Mouse (Mus musculus): ENCODE data around the gene Cchcr1. TPM values are rescaled to one million over a fixed set of nuclear protein-coding genes. Genes with fewer than 3 reads are reported as not detected.

The Cchcr1 gene
- total RNA-seq, 1 experiment from 2014 or later: 12.0 TPM

DNA sequence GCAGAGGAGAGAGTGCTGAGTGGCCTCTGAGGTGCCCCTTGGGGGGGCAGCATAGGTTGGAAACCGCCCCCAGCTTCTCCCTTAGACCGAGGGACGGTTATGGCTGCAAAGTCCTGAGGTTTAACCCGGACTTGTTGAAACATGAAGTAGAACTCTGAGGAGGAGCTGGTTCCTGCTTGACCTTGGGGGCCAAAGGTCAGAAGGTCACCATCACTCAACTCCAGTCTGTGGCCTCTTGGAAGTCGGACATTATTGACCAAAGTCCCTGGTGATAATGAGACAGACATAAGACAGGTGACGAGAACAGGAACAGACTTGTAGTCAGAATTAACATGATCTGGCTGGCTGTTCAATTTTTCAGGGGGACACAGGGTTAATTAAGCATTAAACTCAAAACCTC lies 2.1 kb upstream of the Cchcr1 start:
- DNase-seq: no peak

- DNase-seq: peak; percentile 52
These were observed 824 bp upstream of the Cchcr1 start for GRCm38 (mm10) chr17:35515911-35516640.

DNA sequence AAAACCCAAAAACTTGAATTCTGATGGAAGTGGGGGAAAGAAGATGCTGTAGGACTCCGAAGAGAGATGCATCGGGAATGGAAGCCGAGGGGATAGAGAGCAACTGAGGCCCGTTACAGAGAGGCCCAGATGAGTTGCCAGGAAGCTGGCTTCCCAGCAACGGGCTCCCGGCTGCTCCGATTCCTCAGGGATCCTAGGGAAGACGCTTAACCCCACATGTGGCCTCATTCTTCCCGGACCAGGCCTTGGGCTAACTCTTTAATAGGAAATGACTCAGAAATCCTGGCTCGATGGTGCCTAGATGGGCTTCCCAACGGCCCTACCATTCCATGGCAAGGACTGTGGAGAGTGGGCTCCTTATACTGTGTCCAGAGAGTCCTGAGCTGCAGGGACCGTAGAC lies 626 bp downstream of the Cchcr1 start:
- DNase-seq: peak; percentile 33

- DNase-seq: no peak
These were observed 7.5 kb downstream of the Cchcr1 start for GRCm38 (mm10) chr17:35524354-35524753.

DNA sequence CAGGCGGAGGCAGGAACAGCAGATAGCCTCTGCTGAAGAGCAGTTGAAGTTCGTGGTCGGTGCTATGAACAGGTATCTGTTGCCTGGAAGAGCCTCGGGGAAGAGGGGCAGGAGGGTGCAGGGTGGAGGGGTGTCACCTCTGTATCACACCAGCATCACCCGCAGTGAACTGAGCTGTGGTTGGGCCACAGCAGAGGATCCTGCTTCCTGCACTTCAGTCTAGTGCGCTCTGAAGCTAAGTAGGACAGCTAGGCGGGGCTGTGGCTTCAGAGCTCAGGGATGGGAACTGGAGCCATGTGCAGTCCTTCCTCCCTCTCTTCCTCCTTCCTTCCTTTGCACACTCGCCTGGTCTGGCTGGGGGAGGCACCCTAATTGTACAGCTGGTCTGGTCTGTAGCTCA lies 9.7 kb downstream of the Cchcr1 start:
- no peak for DNase-seq

GRCm38 (mm10) chr17:35532360-35532759 lies 15.5 kb downstream of the Cchcr1 start:
- no peak for DNase-seq

- DNase-seq: no peak
These were observed 16.0 kb downstream of the Cchcr1 start, which contains the start of gene Psors1c2 for GRCm38 (mm10) chr17:35532901-35533300. Psors1c2 (plus strand) TSS chr17:35533201.

DNA sequence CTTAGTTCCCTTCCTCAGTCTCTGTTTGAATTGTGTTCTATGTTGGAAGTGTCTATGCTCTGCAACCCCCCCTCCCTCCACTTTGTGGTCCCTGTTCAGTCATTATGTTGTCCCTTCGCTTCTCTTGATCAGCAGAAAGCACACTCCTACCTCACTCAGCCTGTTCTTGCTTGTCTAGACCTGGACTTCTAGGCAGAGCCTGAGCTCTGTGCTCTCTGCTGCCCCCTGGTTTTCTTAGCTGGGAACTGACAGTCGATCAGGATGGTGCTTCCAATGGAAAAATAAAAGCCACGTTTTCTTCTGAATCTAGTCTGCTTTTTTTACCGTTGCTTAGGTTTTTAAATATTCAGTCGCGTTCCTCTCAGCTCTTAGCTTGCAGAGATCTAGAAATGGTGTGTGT lies 17.4 kb downstream of the Cchcr1 start:
- peak; percentile 84 for DNase-seq

GRCm38 (mm10) chr17:35537421-35537820 lies 20.5 kb downstream of the Cchcr1 start:
- no peak for DNase-seq

DNA sequence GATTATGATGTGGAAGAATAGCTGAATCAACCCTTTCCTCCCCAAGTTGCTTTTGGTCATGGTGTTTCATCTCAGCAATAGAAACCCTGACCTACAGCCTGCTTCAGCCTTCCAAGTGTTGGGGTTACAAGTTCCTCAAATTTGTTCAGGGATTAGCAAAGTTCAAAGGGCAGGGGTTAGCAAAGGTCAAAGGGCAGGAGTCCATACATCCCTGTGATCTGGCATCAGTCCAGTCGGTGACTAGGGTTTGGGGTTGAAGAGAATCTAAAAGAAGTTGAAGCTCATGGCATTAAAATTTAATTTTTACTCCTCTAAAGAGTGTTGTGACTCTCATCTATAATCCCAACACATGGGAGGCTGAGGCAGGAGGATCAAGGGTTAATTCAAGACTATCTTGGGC lies 21.6 kb downstream of the Cchcr1 start:
- DNase-seq: no peak

DNA sequence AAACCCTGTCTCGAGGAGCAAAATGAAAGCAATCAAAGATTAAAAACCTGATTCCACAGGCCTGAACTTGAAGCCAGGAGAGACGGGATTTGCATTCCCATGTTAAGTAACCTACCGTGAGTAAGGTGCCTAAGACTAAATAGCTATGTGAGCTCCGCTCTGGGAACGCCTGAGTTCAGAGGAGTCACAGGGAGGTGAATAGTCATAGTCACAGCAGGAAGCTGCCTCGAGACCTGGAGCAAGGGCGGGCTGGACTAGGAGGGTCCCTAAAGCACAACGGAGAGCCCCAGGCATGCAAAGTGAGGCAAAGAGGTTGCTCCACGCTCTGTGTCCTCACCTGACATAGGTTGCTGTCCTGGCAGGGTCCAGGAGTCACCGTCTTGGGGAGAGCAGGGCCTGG lies 22.6 kb downstream of the Cchcr1 start:
- no peak for DNase-seq

DNA sequence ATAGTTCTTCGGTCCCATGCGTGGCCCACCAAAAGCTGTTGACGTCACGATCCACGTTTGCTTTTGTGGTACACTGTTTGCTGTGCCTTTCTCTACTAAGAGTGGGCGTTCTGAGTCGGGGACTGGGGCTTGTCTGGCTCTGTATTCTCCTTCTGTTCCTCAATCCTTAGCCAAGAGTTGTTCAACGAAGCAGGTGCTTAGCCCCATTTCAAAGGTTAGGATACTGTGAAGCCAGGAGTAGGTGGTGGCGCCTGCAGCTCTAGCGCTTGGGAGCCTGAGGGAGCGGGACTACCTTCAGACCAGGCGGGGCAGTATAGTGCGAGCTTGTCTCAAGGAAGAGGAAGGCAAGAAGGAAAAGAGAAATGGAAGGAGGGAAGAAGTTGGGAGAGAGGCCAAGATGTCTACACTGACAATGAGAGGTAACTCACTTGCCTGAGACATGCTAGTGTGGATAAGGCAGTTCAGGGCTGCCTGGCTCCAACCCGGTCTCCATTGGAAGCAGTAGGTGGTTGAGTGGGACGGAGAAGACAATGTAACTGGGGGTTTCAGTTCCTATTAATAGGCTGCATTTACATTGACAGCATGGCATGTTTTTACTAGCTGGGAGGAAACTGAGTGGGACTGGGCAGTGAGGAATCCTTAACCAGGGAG lies 26.0 kb downstream of the Cchcr1 start:
- no peak for DNase-seq

GRCm38 (mm10) chr17:35543412-35543861 lies 26.5 kb downstream of the Cchcr1 start:
- no peak for DNase-seq

GRCm38 (mm10) chr17:35544001-35544400 lies 27.1 kb downstream of the Cchcr1 start:
- DNase-seq: no peak

DNA sequence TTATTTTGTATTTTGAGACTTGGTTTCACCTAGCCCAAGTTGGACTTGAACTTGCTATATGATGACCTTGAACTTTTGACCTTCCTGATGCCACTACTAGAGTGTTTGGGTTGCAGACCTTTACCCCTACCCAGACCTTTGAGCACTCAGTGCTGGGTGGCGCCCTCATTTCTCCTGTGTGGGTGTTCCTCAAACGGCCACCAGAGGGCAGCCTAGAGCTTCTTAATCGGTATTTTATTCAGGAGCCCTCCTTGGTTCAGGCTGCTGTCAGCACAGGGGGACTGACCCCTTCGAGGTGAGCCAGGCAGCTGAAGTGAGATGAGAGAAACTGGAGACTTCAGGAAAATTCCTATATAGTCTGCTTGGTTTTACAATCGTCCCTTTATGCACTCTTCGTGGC lies 27.8 kb downstream of the Cchcr1 start:
- DNase-seq: peak; percentile 75

GRCm38 (mm10) chr17:35547465-35547864 lies 30.6 kb downstream of the Cchcr1 start:
- DNase-seq: no peak

DNA sequence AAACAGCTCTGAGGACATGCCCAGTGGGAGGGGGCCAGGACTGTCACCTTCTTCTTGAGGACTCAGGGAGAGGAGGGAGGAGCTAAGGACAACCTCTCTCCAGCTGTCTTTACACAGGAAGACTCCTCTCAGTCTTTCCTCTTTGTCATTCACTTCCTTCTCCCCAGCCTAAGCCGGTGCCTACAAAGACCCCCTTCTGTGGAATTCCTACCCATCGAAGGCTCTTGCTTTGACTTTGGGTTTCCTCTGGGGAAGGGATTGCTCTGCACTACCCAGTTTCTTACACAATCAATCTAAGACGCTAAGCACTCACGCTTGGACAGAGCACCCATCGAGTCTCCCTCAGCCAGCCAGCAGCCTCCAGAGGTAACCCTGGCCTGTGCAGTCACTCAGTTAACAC lies 31.7 kb downstream of the Cchcr1 start:
- no peak for DNase-seq

- DNase-seq: peak; percentile 91
These were observed 32.7 kb downstream of the Cchcr1 start for GRCm38 (mm10) chr17:35549437-35550142.

- DNase-seq: no peak
These were observed 33.2 kb downstream of the Cchcr1 start for GRCm38 (mm10) chr17:35550143-35550494.

DNA sequence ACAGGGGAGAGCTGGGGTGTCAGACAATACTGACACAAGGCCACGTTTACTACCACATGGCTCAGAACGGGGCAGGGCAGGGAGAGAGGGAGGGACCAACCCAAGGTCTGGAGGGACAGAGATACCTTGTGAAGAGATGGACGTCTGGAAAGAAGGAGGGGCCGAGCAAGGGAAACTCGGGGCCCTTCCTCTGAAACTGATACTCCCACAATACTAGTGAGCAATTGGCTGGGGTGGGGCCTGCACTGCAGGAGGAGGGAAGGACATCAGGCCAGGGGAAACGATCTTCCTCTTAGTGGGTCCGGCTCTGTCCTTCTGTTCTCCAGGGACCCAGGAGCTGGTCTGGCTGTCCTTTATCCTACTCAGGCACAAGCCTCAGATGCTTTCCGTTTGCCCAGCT lies 34.0 kb downstream of the Cchcr1 start:
- DNase-seq: peak; percentile 56

GRCm38 (mm10) chr17:35551881-35552414 lies 35.0 kb downstream of the Cchcr1 start, which contains the start of gene Cdsn:
Cdsn (plus strand) TSS chr17:35552128.
- peak; percentile 74 for DNase-seq

DNA sequence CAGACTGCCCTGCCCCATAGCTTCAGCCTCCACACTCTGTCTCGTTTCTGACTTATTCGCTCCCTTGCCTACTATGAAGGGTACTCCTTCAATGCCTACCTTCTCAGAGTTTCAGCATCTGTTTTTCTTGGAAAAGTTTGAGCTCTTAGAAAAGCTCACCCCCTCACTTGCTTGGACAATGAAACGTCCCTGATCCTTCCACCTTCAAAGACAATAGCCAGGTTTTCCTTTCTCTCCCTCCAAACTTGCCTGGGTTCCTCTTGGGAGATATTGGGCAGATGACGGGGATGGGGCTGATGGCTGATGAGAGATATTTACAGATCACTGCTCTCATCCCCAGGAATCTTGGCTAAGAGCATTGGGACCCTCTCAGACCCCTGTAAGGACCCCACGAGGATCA lies 37.4 kb downstream of the Cchcr1 start:
- DNase-seq: no peak

All from adrenal gland, postnatal 14 days (tissue).